Mouse (Mus musculus) myocyte (in vitro differentiated cells): ENCODE data around the gene Cfc1.

Source experiments
- CEBPB ChIP-seq: IDR thresholded peaks from 2 replicates; pipeline ENCODE4 v1.6.1; 2011; ENCODE audit warnings: mild to moderate bottlenecking, moderate library complexity; ENCODE audit not compliant: poor library complexity, insufficient read depth, severe bottlenecking
- POLR2A ChIP-seq: IDR thresholded peaks from one replicate; pipeline ENCODE4 v1.6.1; 2011; ENCODE audit warnings: low read depth, mild to moderate bottlenecking, control low read depth, moderate library complexity; ENCODE audit not compliant: insufficient read length
- POLR2AphosphoS2 ChIP-seq: IDR thresholded peaks from one replicate; pipeline ENCODE4 v1.6.1; 2011; ENCODE audit warnings: low read depth, control low read depth; ENCODE audit not compliant: insufficient read length
- USF1 ChIP-seq: IDR thresholded peaks from one replicate; pipeline ENCODE4 v1.6.1; 2011; ENCODE audit warnings: low read depth, mild to moderate bottlenecking, control low read depth, moderate library complexity

GRCm38 (mm10) chr1:34536767-34537485, 1.5 kb downstream of the Cfc1 start:
- TF ChIP-seq POLR2A (no peak), POLR2AphosphoS2 (no peak), USF1 (no peak), CEBPB (no peak)
